Mouse (Mus musculus): ENCODE data around the gene Prss54. TPM values are rescaled to one million over a fixed set of nuclear protein-coding genes. Genes with fewer than 3 reads are reported as not detected.

Prss54 gene
- total RNA-seq, 1 experiment: not detected

GRCm38 (mm10) chr8:95545815-95546214 lies 30.3 kb downstream of the Prss54 start:
- Histone ChIP-seq H3K4me1 (ENCODE audit: control insufficient read depth in 2 of 2, insufficient read depth in 2 of 2, low read length in 2 of 2, poor library complexity in 1 of 2) (peaks cover 9 to 20% of the 10 kb centered on the region in 2 experiments; a peak in 3 of 4 replicates), H3K9me3 (ENCODE audit: control insufficient read depth, insufficient read depth, low read depth, low read length) (no peaks in the 10 kb centered on the region), H3K9ac (ENCODE audit: insufficient read depth, low read depth, low read length, poor library complexity, severe bottlenecking) (peak overlapping the region; percentile 74; the same call in 1 of the 2 replicates), H3K27ac (ENCODE audit: insufficient read depth, low read depth, low read length, poor library complexity, severe bottlenecking) (peak overlapping the region; percentile 45; the same call in 1 of the 2 replicates), H3K4me3 (ENCODE audit: insufficient read depth in 1 of 2, low read depth in 1 of 2, low read length in 2 of 2, poor library complexity in 1 of 2, severe bottlenecking in 1 of 2) (peak overlapping the region; percentile 42 to 59), H3K36me3 (ENCODE audit: control insufficient read depth, insufficient read depth, low read length, poor library complexity, severe bottlenecking) (no peaks in the 10 kb centered on the region)
- no peak for DNase-seq (ENCODE audit: low read depth, low spot score)
- TF ChIP-seq ZC3H11A (IDR thresholded peaks at IDR 0.05; ENCODE audit: borderline replicate concordance, low read depth, low read length) (no peak), CHD2 (IDR thresholded peaks at IDR 0.05; ENCODE audit: low read depth, low read length) (no peak), ZNF384 (IDR thresholded peaks at IDR 0.05; ENCODE audit: low read depth, low read length) (no peak), MAFK (IDR thresholded peaks at IDR 0.05; ENCODE audit: insufficient read depth, low read depth, low read length) (no peak), HCFC1 (IDR thresholded peaks at IDR 0.05; ENCODE audit: borderline replicate concordance, insufficient read depth, low read length) (no peak)
- in situ Hi-C loops (cut with MboI; ENCODE audit: low sequenced_read_pairs in 2 of 2, unreplicated experiment in 2 of 2): no loop called here

- H3K9ac ChIP-seq (ENCODE audit: insufficient read depth, low read depth, low read length, poor library complexity, severe bottlenecking): no peak overlapping the region
- no peak overlapping the region for H3K4me3 ChIP-seq (ENCODE audit: insufficient read depth in 1 of 2, low read depth in 1 of 2, low read length in 2 of 2, poor library complexity in 1 of 2, severe bottlenecking in 1 of 2)
- H3K4me1 ChIP-seq (ENCODE audit: control insufficient read depth in 2 of 2, insufficient read depth in 2 of 2, low read length in 2 of 2, poor library complexity in 1 of 2): peaks cover 9 to 10% of the 10 kb centered on the region in 2 experiments; a peak in 2 of 4 replicates
- no peak overlapping the region for H3K27ac ChIP-seq (ENCODE audit: insufficient read depth, low read depth, low read length, poor library complexity, severe bottlenecking)
- no peak for TF ChIP-seq CHD2 (IDR thresholded peaks at IDR 0.05; ENCODE audit: low read depth, low read length)
- TF ChIP-seq ZC3H11A (IDR thresholded peaks at IDR 0.05; ENCODE audit: borderline replicate concordance, low read depth, low read length): no peak
- TF ChIP-seq ZNF384 (IDR thresholded peaks at IDR 0.05; ENCODE audit: low read depth, low read length): no peak
- TF ChIP-seq MAFK (IDR thresholded peaks at IDR 0.05; ENCODE audit: insufficient read depth, low read depth, low read length): no peak
- no peak for TF ChIP-seq HCFC1 (IDR thresholded peaks at IDR 0.05; ENCODE audit: borderline replicate concordance, insufficient read depth, low read length)
- in situ Hi-C loops (cut with MboI; ENCODE audit: low sequenced_read_pairs in 2 of 2, unreplicated experiment in 2 of 2): no loop called here
- H3K9me3 ChIP-seq (ENCODE audit: control insufficient read depth, insufficient read depth, low read depth, low read length): no peaks in the 10 kb centered on the region
- no peaks in the 10 kb centered on the region for H3K36me3 ChIP-seq (ENCODE audit: control insufficient read depth, insufficient read depth, low read length, poor library complexity, severe bottlenecking)
- DNase-seq (ENCODE audit: low read depth, low spot score): no peak
Observed at GRCm38 (mm10) chr8:95543065-95543464, 33.1 kb downstream of the Prss54 start.

GRCm38 (mm10) chr8:95542191-95542590 lies 33.9 kb downstream of the Prss54 start:
- H3K9me3 ChIP-seq (ENCODE audit: control insufficient read depth, insufficient read depth, low read depth, low read length): no peaks in the 10 kb centered on the region
- in situ Hi-C loops (cut with MboI; ENCODE audit: low sequenced_read_pairs in 2 of 2, unreplicated experiment in 2 of 2): no loop called here
- no peak for DNase-seq (ENCODE audit: low read depth, low spot score)
- H3K36me3 ChIP-seq (ENCODE audit: control insufficient read depth, insufficient read depth, low read length, poor library complexity, severe bottlenecking): no peaks in the 10 kb centered on the region
- TF ChIP-seq CHD2 (IDR thresholded peaks at IDR 0.05; ENCODE audit: low read depth, low read length): no peak
- TF ChIP-seq ZC3H11A (IDR thresholded peaks at IDR 0.05; ENCODE audit: borderline replicate concordance, low read depth, low read length): no peak
- no peak for TF ChIP-seq ZNF384 (IDR thresholded peaks at IDR 0.05; ENCODE audit: low read depth, low read length)
- no peak overlapping the region for H3K4me3 ChIP-seq (ENCODE audit: insufficient read depth in 1 of 2, low read depth in 1 of 2, low read length in 2 of 2, poor library complexity in 1 of 2, severe bottlenecking in 1 of 2)
- peaks cover 4 to 5% of the 10 kb centered on the region in 2 experiments; a peak in 2 of 4 replicates for H3K4me1 ChIP-seq (ENCODE audit: control insufficient read depth in 2 of 2, insufficient read depth in 2 of 2, low read length in 2 of 2, poor library complexity in 1 of 2)
- H3K9ac ChIP-seq (ENCODE audit: insufficient read depth, low read depth, low read length, poor library complexity, severe bottlenecking): no peak overlapping the region
- no peak overlapping the region for H3K27ac ChIP-seq (ENCODE audit: insufficient read depth, low read depth, low read length, poor library complexity, severe bottlenecking)

GRCm38 (mm10) chr8:95539487-95539886 lies 36.7 kb downstream of the Prss54 start:
- Histone ChIP-seq H3K36me3 (ENCODE audit: control insufficient read depth, insufficient read depth, low read length, poor library complexity, severe bottlenecking) (no peaks in the 10 kb centered on the region), H3K9ac (ENCODE audit: insufficient read depth, low read depth, low read length, poor library complexity, severe bottlenecking) (no peak overlapping the region)
- in situ Hi-C loops (cut with MboI; ENCODE audit: low sequenced_read_pairs in 2 of 2, unreplicated experiment in 2 of 2): no loop called here

More at GRCm38 (mm10) chr8:95539487-95539886, 36.7 kb downstream of the Prss54 start:
- TF ChIP-seq ZNF384 (IDR thresholded peaks at IDR 0.05; ENCODE audit: low read depth, low read length): no peak
- TF ChIP-seq ZC3H11A (IDR thresholded peaks at IDR 0.05; ENCODE audit: borderline replicate concordance, low read depth, low read length): no peak
- no peak for TF ChIP-seq CHD2 (IDR thresholded peaks at IDR 0.05; ENCODE audit: low read depth, low read length)
- no peak overlapping the region for H3K4me3 ChIP-seq (ENCODE audit: insufficient read depth in 1 of 2, low read depth in 1 of 2, low read length in 2 of 2, poor library complexity in 1 of 2, severe bottlenecking in 1 of 2)
- H3K27ac ChIP-seq (ENCODE audit: insufficient read depth, low read depth, low read length, poor library complexity, severe bottlenecking): no peak overlapping the region
- H3K9me3 ChIP-seq (ENCODE audit: control insufficient read depth, insufficient read depth, low read depth, low read length): no peaks in the 10 kb centered on the region
- H3K4me1 ChIP-seq (ENCODE audit: control insufficient read depth in 2 of 2, insufficient read depth in 2 of 2, low read length in 2 of 2, poor library complexity in 1 of 2): peaks cover 2 to 3% of the 10 kb centered on the region in 2 experiments; a peak in 1 of 4 replicates
- no peak for DNase-seq (ENCODE audit: low read depth, low spot score)
